Mouse (Mus musculus): ENCODE results near the gene Gm5134.

The Gm5134 gene

GRCm38 (mm10) chr10:76032402-76033118, 78.2 kb downstream of the Gm5134 start, which contains the start of gene Zfp280b:
Gene Zfp280b, plus strand, starts transcription at chr10:76032650.
- DNase-seq (ENCODE audit: extremely low read depth, low read depth) = peak; percentile 86

DNA sequence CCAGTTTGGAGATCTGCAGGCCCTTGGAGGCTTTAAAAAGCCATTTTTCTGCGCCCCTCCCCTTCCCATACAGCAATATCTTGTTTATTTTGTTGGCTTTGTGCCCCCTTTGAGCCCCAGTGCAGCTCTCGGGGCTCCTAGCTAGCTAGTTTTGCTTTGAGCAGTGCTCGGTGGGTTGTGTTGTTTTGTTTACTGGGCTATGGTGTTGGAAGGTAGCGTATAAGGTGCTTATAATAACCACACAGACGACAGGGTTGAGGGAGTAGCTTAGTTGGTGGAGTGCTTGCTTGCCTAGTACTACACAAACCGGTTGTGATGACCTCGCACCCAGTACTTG, 78.8 kb downstream of the Gm5134 start:
- DNase-seq (ENCODE audit: extremely low read depth, low read depth) = no peak

DNA sequence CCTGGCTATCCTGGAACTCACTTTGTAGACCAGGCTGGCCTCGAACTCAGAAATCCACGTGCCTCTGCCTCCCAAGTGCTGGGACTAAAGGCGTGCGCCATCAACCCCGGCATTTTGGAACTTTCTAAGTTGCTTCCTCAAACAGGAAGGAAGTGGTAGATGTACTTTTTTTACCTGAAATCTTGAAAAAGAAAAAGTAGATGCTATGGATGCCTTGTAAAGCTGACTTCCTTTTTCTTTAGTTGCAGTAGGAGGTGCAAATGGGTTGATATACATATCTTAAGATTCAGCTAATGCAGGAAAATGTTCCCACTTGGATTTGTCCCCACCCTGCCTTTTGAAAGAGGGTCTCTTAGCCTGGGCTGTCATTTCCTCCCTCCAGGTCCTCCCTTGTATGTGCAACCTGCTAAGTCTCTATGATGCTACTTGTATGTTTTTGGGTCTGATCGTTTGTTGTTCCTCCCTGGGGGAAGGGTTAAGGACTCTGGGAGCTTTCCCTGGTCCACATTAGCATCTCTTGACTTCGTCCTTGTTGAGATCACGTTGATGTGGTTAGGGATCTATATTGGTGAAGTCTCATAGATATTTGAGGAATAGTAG, 79.8 kb downstream of the Gm5134 start:
- peak; percentile 9 for DNase-seq (ENCODE audit: extremely low read depth, low read depth)

DNA sequence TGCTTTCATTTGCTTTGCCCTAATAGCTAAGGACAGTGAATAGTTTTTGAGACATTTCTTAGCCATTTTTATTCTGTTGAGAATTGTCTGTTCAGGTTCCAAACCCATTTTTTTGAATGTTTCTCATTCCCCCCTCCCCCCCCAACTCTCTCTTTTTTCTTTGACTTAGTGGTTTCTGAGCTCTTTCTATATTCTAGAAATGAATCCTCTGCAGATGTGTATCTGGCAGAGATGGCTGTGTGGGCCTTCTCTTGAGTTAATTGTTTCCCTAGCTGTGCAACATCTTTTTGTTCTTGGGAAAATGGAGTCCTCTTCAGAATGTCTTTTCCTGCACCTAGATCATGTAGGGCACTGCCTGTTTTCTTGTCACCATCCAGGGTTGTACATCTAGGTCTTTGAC, 81.0 kb downstream of the Gm5134 start:
- DNase-seq (ENCODE audit: extremely low read depth, low read depth) = no peak

DNA sequence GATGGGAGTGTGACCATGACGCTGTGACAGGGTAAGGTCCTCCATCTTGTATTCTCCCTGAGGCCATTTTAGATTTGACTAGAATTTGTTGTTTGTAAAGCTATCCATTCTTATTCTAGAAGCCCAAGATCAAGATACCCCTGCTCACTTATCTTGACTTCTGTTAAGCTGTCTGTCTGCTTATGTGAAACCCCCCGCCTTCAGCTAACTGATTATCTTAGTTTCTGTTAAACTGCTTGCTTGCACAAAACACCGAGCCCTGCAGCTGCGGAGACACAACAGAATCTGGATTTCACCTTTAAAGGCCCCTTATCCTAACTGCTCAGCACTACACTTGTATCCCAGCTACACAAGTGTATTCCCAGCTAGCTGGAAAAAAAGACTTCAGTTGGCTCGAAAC, 82.6 kb downstream of the Gm5134 start:
- no peak for DNase-seq (ENCODE audit: extremely low read depth, low read depth)

- no peak for DNase-seq (ENCODE audit: extremely low read depth, low read depth)
Measured at GRCm38 (mm10) chr10:76045343-76045742, 91.0 kb downstream of the Gm5134 start.

DNA sequence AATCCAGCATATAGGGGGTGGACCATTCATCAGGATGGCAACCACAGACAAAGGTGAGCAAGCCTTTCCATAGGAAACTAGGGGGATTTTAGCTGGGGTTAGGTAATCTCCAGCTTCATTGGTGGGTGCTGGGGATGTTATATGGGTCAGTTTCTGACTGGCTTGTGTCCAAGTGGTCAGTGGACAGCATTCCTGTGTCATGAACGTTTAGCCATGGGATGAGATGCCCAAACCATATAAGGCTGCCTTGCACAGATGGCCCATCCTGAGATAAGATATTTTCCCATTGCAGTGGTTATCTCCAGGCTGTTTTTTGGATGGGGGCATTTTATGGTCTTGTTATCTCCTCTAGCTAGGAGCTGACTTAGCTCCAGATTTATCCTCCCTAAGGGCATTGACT, 92.4 kb downstream of the Gm5134 start:
- DNase-seq (ENCODE audit: extremely low read depth, low read depth) = no peak

DNA sequence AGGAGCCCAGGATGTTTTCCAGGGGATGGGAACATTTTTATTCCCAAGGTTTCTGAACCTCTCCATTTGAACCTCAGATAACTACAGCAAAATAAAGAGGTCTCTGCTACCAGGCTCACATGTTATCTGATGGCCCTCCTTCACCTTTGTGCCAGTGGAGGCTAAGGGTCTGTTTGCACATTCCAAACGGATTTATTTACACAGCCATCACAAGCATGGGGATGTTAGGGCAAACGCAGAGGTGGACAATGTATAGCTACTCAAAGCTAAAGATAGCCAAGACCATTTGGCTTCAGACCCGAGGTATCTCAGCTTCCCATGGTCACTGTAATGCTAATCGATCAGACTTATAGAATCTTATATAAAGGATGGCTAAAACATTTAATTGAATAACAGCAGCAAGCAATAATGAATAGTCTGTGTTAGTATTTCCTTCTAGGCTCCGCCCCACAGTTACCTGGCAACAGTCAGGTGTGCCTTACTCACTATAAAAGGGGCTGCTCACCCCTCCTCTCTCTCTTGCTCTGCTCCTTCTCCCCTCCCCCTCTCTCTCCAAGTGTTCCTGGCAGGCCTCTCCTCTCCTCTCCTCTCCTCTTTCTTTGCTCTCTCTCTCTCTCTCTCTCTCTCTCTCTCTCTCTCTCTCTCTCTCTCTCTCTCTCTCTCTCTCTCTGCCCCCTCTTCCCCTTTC, 93.0 kb downstream of the Gm5134 start:
- no peak for DNase-seq (ENCODE audit: extremely low read depth, low read depth)

GRCm38 (mm10) chr10:76048967-76049366, 94.7 kb downstream of the Gm5134 start:
- no peak for DNase-seq (ENCODE audit: extremely low read depth, low read depth)

GRCm38 (mm10) chr10:76051860-76052259, 97.5 kb downstream of the Gm5134 start:
- DNase-seq (ENCODE audit: extremely low read depth, low read depth) = no peak
